Mouse (Mus musculus) lung, postnatal 0 days (tissue): ENCODE data around the gene Olfr1451.
"Not testable (repeated sequence)": the region's sequence is repeated elsewhere in the genome, so short reads cannot be mapped to it uniquely, and the experiment has no call there.

Experiments used
- CTCF ChIP-seq: IDR thresholded peaks from 2 replicates; pipeline ENCODE4 v1.5.1; 2016; ENCODE audit warnings: antibody characterized with exemption, mild to moderate bottlenecking
- EP300 ChIP-seq: IDR thresholded peaks from 2 replicates; pipeline ENCODE4 v1.6.1; 2016; ENCODE audit warnings: antibody characterized with exemption, mild to moderate bottlenecking, control low read depth

DNA sequence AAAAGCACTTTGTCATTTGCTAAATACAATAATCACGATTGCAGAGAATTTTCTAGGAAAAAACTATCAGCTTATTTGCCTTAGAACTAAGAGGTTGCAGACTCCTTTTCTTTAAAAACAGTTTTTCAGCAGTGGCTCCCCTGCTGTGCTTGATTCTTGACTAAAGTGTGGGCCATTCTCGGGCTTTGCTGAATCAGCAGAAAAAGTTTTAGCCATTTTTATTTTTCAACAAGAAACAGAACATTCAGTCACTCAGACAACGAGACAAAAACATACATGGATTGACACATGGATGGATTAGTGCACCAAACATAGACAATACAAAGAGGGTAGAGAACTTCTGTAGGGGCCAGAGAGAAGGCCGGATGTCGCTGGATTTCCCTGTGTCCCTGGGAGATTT lies 24.7 kb upstream of the Olfr1451 start:
- TF ChIP-seq CTCF, EP300: not testable (repeated sequence)
